ENCODE assay signal across 18 mouse cellular contexts in genomic region chr13:56330603-56331455, GRCm38 (mm10). TPM values are rescaled to one million over a fixed set of nuclear protein-coding genes. Genes with fewer than 3 reads are reported as not detected.
A peak's percentile ranks its signal among the peaks of the same experiment; 100 is the strongest.
DNase-seq lines count a peak whose midpoint lies in the region; ATAC-seq lines count a peak whose summit lies in the region.
"Had no signal": no experiment of that assay in that cellular context is flagged by ENCODE, and none has a peak within 500 bp of the region (broad histone marks: within the 10 kb centered on the region; RNA-seq: fewer than 3 reads in every experiment).

No protein-coding gene starts in this region.

- no peaks in the 10 kb centered on the region for H3K36me3 ChIP-seq in embryonic facial prominence, embryonic 14.5 days (ENCODE audit: control insufficient read depth, insufficient read depth, low read length)
- H3K36me3 ChIP-seq in midbrain, embryonic 13.5 days: no peaks in the 10 kb centered on the region
- H3K36me3 ChIP-seq: forebrain, embryonic 10.5 days; heart, embryonic 13.5 days; kidney, embryonic 15.5 days had no signal

- 49% methylated on average over 10 of the region's 10 CpGs for WGBS in embryonic facial prominence, embryonic 14.5 days
- WGBS in midbrain, embryonic 13.5 days: 27% methylated on average over 10 of the region's 10 CpGs

- H3K9me3 ChIP-seq in embryonic facial prominence, embryonic 14.5 days (ENCODE audit: control insufficient read depth, low read length): no peaks in the 10 kb centered on the region
- H3K9me3 ChIP-seq in midbrain, embryonic 13.5 days: no peaks in the 10 kb centered on the region
- H3K9me3 ChIP-seq: forebrain, embryonic 10.5 days; heart, embryonic 13.5 days; kidney, embryonic 15.5 days had no signal

- ATAC-seq in embryonic facial prominence, embryonic 14.5 days (ENCODE audit: low read depth): no peak
- peak; percentile 60 for ATAC-seq in midbrain, embryonic 13.5 days
- no peak for ATAC-seq in erythroid progenitor cell, adult 5-6 weeks (replicated peaks; ENCODE audit: low FRiP score, poor library complexity, severe bottlenecking)

- H3K9ac ChIP-seq in embryonic facial prominence, embryonic 14.5 days (ENCODE audit: low read depth, low read length): no peak overlapping the region
- H3K9ac ChIP-seq in midbrain, embryonic 13.5 days (replicated peaks): no peak overlapping the region
- H3K9ac ChIP-seq: heart, embryonic 13.5 days; kidney, embryonic 15.5 days had no signal

- peaks cover 24% of the 10 kb centered on the region for H3K4me1 ChIP-seq in embryonic facial prominence, embryonic 14.5 days (ENCODE audit: control insufficient read depth, insufficient read depth, low read length)
- peaks cover 39% of the 10 kb centered on the region for H3K4me1 ChIP-seq in midbrain, embryonic 13.5 days (replicated peaks)

- no peaks in the 10 kb centered on the region for H3K27me3 ChIP-seq in embryonic facial prominence, embryonic 14.5 days (replicated peaks; ENCODE audit: control insufficient read depth, insufficient read depth, low read length)
- peaks cover 22% of the 10 kb centered on the region for H3K27me3 ChIP-seq in midbrain, embryonic 13.5 days
- H3K27me3 ChIP-seq: kidney, embryonic 15.5 days had no signal

- H3K4me2 ChIP-seq in embryonic facial prominence, embryonic 14.5 days (ENCODE audit: low read depth, low read length): no peak overlapping the region
- no peak overlapping the region for H3K4me2 ChIP-seq in midbrain, embryonic 13.5 days (replicated peaks)
- H3K4me2 ChIP-seq: heart, embryonic 13.5 days; kidney, embryonic 15.5 days; liver, embryonic 11.5 days had no signal

- no peak overlapping the region for H3K4me3 ChIP-seq in embryonic facial prominence, embryonic 14.5 days (ENCODE audit: low read depth, low read length)
- no peak overlapping the region for H3K4me3 ChIP-seq in midbrain, embryonic 13.5 days (replicated peaks)
- H3K4me3 ChIP-seq: forebrain, embryonic 10.5 days; heart, embryonic 13.5 days; kidney, embryonic 15.5 days had no signal

- peak; percentile 85 for DNase-seq in heart, adult 11 months
- DNase-seq in heart, adult 8-10 months (ENCODE audit: low spot score): no peak
- peak; percentile 30 for DNase-seq in embryonic facial prominence, embryonic 14.5 days (ENCODE audit: low spot score)
- DNase-seq in retina, postnatal 7 days (ENCODE audit: low read depth, low spot score): peak; percentile 67
- DNase-seq in testis, postnatal 10 days (ENCODE audit: low spot score): no peak
- no peak for DNase-seq in urinary bladder, postnatal 25 days (ENCODE audit: low spot score)
- DNase-seq: adrenal gland, adult 2 months; cerebellum, postnatal 25 days; heart, postnatal 4 days; layer of hippocampus, postnatal 36 days; lung, adult 2 months; lung, postnatal 36 days had no signal

- no peak overlapping the region for H3K27ac ChIP-seq in embryonic facial prominence, embryonic 14.5 days (replicated peaks; ENCODE audit: low read depth, low read length)
- H3K27ac ChIP-seq in midbrain, embryonic 13.5 days: no peak overlapping the region
- H3K27ac ChIP-seq: heart, embryonic 13.5 days; kidney, embryonic 15.5 days had no signal

RNA-seq across cellular contexts. Expression of gene Cxcl14, which starts 34.5 kb away (rescaled TPM):
- 10 to 100 TPM in 2 of 4 experiments, 1 to 10 TPM in 2; 4.4 to 10.6 (median 8.5) TPM for total RNA-seq in heart, adult 8-10 months (2022)
- polyA plus RNA-seq in embryonic facial prominence, embryonic 14.5 days (2014; fragmentation: Nextera tagmentation; extraction: Ambion mirVana): 126 and 202 TPM in 2 replicates
- 7.4 and 8.0 TPM in 2 replicates for polyA plus RNA-seq in midbrain, embryonic 13.5 days (2015; fragmentation: Nextera tagmentation; extraction: Ambion mirVana)
- 1.1 and 2.9 TPM in 2 replicates for total RNA-seq in erythroid progenitor cell, adult 5-6 weeks (2015; ENCODE audit: low replicate concordance)
- 1.9 and 2.6 TPM in 2 replicates for total RNA-seq in erythroid progenitor cell, adult 5-6 weeks (2017; ENCODE audit: low replicate concordance)

Comparison
In these comparisons a context has a peak if more than half of its experiments do, and no peak if none do; other contexts are left out.
1. DNase-seq: peak in heart, adult 11 months (single experiment), embryonic facial prominence, embryonic 14.5 days (single experiment) and retina, postnatal 7 days (single experiment); none in heart, adult 8-10 months (single experiment), testis, postnatal 10 days (single experiment) and urinary bladder, postnatal 25 days (single experiment).